Mouse (Mus musculus): ENCODE measurements around the gene Pnpo. TPM values are rescaled to one million over a fixed set of nuclear protein-coding genes. Genes with fewer than 3 reads are reported as not detected.
A peak's percentile ranks its signal among the peaks of the same experiment; 100 is the strongest.

The Pnpo gene
- polyA plus RNA-seq, 1 experiment from 2014 or later: 31.7 TPM

GRCm38 (mm10) chr11:96946498-96946897, 2.7 kb upstream of the Pnpo start:
- Histone ChIP-seq H3K27ac (no peak overlapping the region), H3K4me2 (ENCODE audit: low read length) (no peak overlapping the region), H3K4me1 (replicated peaks; ENCODE audit: insufficient read depth, low read length) (peaks cover 7% of the 10 kb centered on the region; the same call in 1 of the 2 replicates), H3K27me3 (ENCODE audit: insufficient read depth, low read length) (no peaks in the 10 kb centered on the region), H3K9me3 (replicated peaks; ENCODE audit: low read length) (no peaks in the 10 kb centered on the region), H3K36me3 (ENCODE audit: insufficient read depth, low read length) (0 out of 2 replicates have a peak, but pooled peaks cover 2% of the 10 kb centered on the region), H3K9ac (ENCODE audit: low read depth, low read length) (no peak overlapping the region), H3K4me3 (replicated peaks; ENCODE audit: low read depth, low read length) (no peak overlapping the region)
- ATAC-seq (replicated peaks; ENCODE audit: low FRiP score, low read depth) (no peak), DNase-seq (ENCODE audit: low spot score) (no peak)
- WGBS: 83% methylated on average over 9 of the region's 9 CpGs
- no peak for TF ChIP-seq CTCF (IDR thresholded peaks at IDR 0.05; ENCODE audit: low read depth)

DNA sequence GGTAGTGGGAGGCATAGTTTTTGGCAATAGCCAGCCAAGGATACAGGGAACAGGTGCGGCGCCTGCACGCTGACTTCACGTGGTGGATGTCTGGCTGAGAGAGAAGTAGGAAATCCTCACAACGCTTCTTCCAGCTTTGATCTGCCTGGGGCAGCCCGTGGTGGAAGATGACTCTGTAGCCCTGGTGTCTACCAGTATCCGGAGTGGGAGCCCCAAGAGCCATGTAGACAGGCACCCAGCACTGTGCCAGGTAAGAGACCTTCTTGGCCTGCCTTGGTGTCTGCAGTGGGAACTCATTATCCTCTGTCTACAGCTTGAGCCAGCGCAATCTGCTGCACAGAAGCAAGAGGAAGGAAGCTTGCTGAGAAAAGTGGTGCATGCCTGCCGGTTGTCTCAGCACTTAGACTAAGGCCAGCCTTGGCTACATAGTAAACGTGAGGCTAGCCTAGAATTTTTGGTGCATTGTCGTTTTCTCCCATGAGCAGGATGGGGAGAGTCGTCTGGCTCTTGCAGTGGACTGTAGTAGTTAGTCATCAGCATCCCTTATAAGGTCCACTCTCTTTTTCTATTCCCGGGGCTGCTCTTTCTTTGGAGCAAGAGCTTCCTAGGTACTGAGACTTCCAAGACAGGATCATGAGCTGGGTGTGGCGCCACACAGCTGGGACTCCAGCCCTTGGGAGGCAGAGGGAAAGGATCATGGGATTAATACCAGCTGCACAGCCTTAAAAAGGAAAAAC, 1.2 kb upstream of the Pnpo start:
- H3K36me3 ChIP-seq (ENCODE audit: insufficient read depth, low read length): no peaks in the 10 kb centered on the region
- H3K27ac ChIP-seq: no peak overlapping the region
- no peak for TF ChIP-seq CTCF (IDR thresholded peaks at IDR 0.05; ENCODE audit: low read depth)
- peaks cover 7% of the 10 kb centered on the region; the same call in 1 of the 2 replicates for H3K4me1 ChIP-seq (replicated peaks; ENCODE audit: insufficient read depth, low read length)
- peak overlapping the region; percentile 24; the same call in 1 of the 2 replicates for H3K9ac ChIP-seq (ENCODE audit: low read depth, low read length)
- ATAC-seq (replicated peaks; ENCODE audit: low FRiP score, low read depth) (no peak), DNase-seq (ENCODE audit: low spot score) (no peak)
- 77% methylated on average over 14 of the region's 14 CpGs for WGBS
- peak overlapping the region; percentile 84 for H3K4me2 ChIP-seq (ENCODE audit: low read length)
- no peaks in the 10 kb centered on the region for H3K9me3 ChIP-seq (replicated peaks; ENCODE audit: low read length)
- no peak overlapping the region for H3K4me3 ChIP-seq (replicated peaks; ENCODE audit: low read depth, low read length)
- H3K27me3 ChIP-seq (ENCODE audit: insufficient read depth, low read length): no peaks in the 10 kb centered on the region

DNA sequence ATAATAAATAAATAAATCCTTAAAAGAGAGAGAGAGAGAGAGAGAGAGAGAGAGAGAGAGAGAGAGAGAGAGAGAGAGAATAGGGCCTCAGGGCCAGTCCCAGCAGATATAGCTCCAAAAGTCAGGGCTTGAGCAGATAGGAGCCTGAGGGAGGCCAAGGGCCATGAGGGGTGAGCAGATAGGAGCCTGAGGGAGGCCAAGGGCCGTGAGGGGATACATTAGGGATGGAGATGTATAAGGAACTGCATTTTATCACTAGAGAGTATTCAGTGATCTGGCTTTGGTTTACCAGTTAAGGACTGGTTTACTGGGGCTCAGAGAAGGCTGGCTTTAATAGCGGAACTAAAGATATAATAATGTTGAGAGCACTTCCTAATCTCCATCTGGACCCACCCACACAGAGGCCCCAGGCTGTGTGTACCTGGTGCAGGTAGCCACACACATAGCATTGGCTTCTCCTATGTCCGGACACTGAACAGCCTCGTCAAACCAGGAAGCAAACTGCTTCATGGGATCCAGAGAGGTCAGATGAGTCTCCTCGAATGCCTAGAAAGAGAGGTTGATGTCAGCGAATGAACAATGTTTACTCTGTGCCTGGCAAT, 1.7 kb downstream of the Pnpo start:
- Histone ChIP-seq H3K27ac (no peak overlapping the region), H3K4me3 (replicated peaks; ENCODE audit: low read depth, low read length) (no peak overlapping the region), H3K27me3 (ENCODE audit: insufficient read depth, low read length) (no peaks in the 10 kb centered on the region), H3K9ac (ENCODE audit: low read depth, low read length) (no peak overlapping the region), H3K4me1 (replicated peaks; ENCODE audit: insufficient read depth, low read length) (peaks cover 7% of the 10 kb centered on the region; the same call in 1 of the 2 replicates), H3K4me2 (ENCODE audit: low read length) (no peak overlapping the region), H3K36me3 (ENCODE audit: insufficient read depth, low read length) (no peaks in the 10 kb centered on the region), H3K9me3 (replicated peaks; ENCODE audit: low read length) (no peaks in the 10 kb centered on the region)
- DNase-seq (ENCODE audit: low spot score): no peak
- no peak for TF ChIP-seq CTCF (IDR thresholded peaks at IDR 0.05; ENCODE audit: low read depth)
- WGBS: 73% methylated on average over 6 of the region's 6 CpGs
- ATAC-seq (replicated peaks; ENCODE audit: low FRiP score, low read depth): no peak

DNA sequence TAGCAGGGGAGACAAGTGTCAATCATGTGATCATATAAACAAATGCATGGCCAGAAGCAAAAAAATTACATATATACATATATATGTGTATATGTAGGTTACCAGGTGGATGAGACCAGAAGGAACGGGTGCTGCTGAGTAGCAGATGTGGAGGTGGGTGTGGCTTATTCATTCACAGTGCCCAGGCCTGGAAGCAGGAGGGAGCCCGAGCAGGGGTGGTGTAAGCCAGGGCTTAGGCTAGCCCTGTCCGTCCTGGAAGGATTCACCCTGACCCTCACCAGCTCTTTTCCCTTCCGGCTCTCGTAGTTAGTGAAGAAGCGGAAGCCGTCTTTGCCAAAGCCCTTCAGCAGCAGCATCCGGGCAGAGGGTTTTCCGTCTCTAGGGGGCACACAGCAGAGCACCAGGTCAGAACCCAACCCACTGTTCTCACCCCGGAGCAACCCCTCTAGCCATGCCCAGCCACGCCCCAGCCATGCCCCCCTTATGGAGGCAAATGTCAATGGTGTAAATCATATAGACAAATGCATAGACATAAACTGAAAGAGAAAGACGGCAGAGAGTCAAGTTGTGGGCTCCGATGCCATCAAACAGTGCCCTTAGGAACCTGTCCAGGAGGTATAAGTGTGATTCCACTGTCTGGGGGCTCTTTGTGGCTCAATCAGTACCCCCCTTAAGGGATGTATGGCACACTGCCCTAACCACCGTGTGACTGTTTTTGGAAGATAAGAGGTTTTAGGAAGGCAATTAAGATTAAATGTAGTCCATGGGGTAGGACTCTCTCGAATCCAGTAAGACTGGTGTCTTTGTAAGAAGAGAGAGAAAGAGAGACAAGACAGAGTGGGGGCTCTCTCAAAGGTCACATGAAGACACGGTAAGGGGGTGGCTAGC, 3.0 kb downstream of the Pnpo start:
- Histone ChIP-seq H3K9me3 (replicated peaks; ENCODE audit: low read length) (no peaks in the 10 kb centered on the region), H3K4me2 (ENCODE audit: low read length) (no peak overlapping the region), H3K9ac (ENCODE audit: low read depth, low read length) (no peak overlapping the region), H3K27me3 (ENCODE audit: insufficient read depth, low read length) (no peaks in the 10 kb centered on the region), H3K4me1 (replicated peaks; ENCODE audit: insufficient read depth, low read length) (peaks cover 7% of the 10 kb centered on the region; the same call in 1 of the 2 replicates), H3K36me3 (ENCODE audit: insufficient read depth, low read length) (no peaks in the 10 kb centered on the region), H3K4me3 (replicated peaks; ENCODE audit: low read depth, low read length) (no peak overlapping the region), H3K27ac (no peak overlapping the region)
- 79% methylated on average over 16 of the region's 16 CpGs for WGBS
- no peak for TF ChIP-seq CTCF (IDR thresholded peaks at IDR 0.05; ENCODE audit: low read depth)
- DNase-seq (ENCODE audit: low spot score): no peak
- no peak for ATAC-seq (replicated peaks; ENCODE audit: low FRiP score, low read depth)

GRCm38 (mm10) chr11:96938426-96938800, 5.4 kb downstream of the Pnpo start:
- Histone ChIP-seq H3K4me1 (replicated peaks; ENCODE audit: insufficient read depth, low read length) (no peaks in the 10 kb centered on the region), H3K9me3 (replicated peaks; ENCODE audit: low read length) (no peaks in the 10 kb centered on the region), H3K4me3 (replicated peaks; ENCODE audit: low read depth, low read length) (no peak overlapping the region), H3K4me2 (ENCODE audit: low read length) (no peak overlapping the region), H3K27ac (peak overlapping the region; percentile 77), H3K36me3 (ENCODE audit: insufficient read depth, low read length) (no peaks in the 10 kb centered on the region), H3K9ac (ENCODE audit: low read depth, low read length) (no peak overlapping the region), H3K27me3 (ENCODE audit: insufficient read depth, low read length) (no peaks in the 10 kb centered on the region)
- DNase-seq (ENCODE audit: low spot score) (no peak), ATAC-seq (replicated peaks; ENCODE audit: low FRiP score, low read depth) (no peak)
- no peak for TF ChIP-seq CTCF (IDR thresholded peaks at IDR 0.05; ENCODE audit: low read depth)
- WGBS: 66% methylated on average over 6 of the region's 6 CpGs
